Mouse (Mus musculus): ENCODE results near the gene Tnf.

Tnf gene

GRCm38 (mm10) chr17:35173329-35173728 is 28.5 kb downstream of the Tnf start:
- no peak for DNase-seq (ENCODE audit: low spot score in 2 of 2)

GRCm38 (mm10) chr17:35172445-35173234 is 29.2 kb downstream of the Tnf start:
- DNase-seq (ENCODE audit: low spot score in 2 of 2) = peak in 1 of 2 experiments; percentile 57

- DNase-seq (ENCODE audit: low spot score in 2 of 2) = no peak
These were observed 33.1 kb downstream of the Tnf start for GRCm38 (mm10) chr17:35168541-35169207.

GRCm38 (mm10) chr17:35167794-35168193 is 34.0 kb downstream of the Tnf start:
- DNase-seq (ENCODE audit: low spot score in 2 of 2) = no peak

GRCm38 (mm10) chr17:35166352-35167035 is 35.3 kb downstream of the Tnf start:
- peak in 1 of 2 experiments; percentile 54 for DNase-seq (ENCODE audit: low spot score in 2 of 2)

GRCm38 (mm10) chr17:35165451-35166155 is 36.2 kb downstream of the Tnf start:
- no peak for DNase-seq (ENCODE audit: low spot score in 2 of 2)

- peak; percentile 99 for DNase-seq (ENCODE audit: low spot score in 2 of 2)
These were observed 37.0 kb downstream of the Tnf start, which contains the start of gene Prrc2a for GRCm38 (mm10) chr17:35164568-35165450. Gene Prrc2a, minus strand, starts transcription at chr17:35164897.

- no peak for DNase-seq (ENCODE audit: low spot score in 2 of 2)
These were observed 37.6 kb downstream of the Tnf start for GRCm38 (mm10) chr17:35164218-35164567.

- no peak for DNase-seq (ENCODE audit: low spot score in 2 of 2)
These were observed 38.3 kb downstream of the Tnf start for GRCm38 (mm10) chr17:35163326-35164081.

- DNase-seq (ENCODE audit: low spot score in 2 of 2) = no peak
These were observed 39.1 kb downstream of the Tnf start for GRCm38 (mm10) chr17:35162730-35163129.

GRCm38 (mm10) chr17:35162121-35162520 is 39.7 kb downstream of the Tnf start:
- no peak for DNase-seq (ENCODE audit: low spot score in 2 of 2)

- no peak for DNase-seq (ENCODE audit: low spot score in 2 of 2)
These were observed 40.4 kb downstream of the Tnf start for GRCm38 (mm10) chr17:35161421-35161820.

- DNase-seq (ENCODE audit: low spot score in 2 of 2) = no peak
These were observed 42.2 kb downstream of the Tnf start for GRCm38 (mm10) chr17:35159638-35160037.

- DNase-seq (ENCODE audit: low spot score in 2 of 2) = no peak
These were observed 42.8 kb downstream of the Tnf start for GRCm38 (mm10) chr17:35158850-35159593.

GRCm38 (mm10) chr17:35157661-35158175 is 44.1 kb downstream of the Tnf start:
- no peak for DNase-seq (ENCODE audit: low spot score in 2 of 2)

- no peak for DNase-seq (ENCODE audit: low spot score in 2 of 2)
These were observed 44.6 kb downstream of the Tnf start for GRCm38 (mm10) chr17:35157254-35157653.

GRCm38 (mm10) chr17:35156461-35157200 is 45.2 kb downstream of the Tnf start:
- no peak for DNase-seq (ENCODE audit: low spot score in 2 of 2)

GRCm38 (mm10) chr17:35155451-35155850 is 46.4 kb downstream of the Tnf start:
- no peak for DNase-seq (ENCODE audit: low spot score in 2 of 2)

Data from right cerebral cortex, postnatal 36 days (tissue).